Mouse (Mus musculus): ENCODE results near the gene Txn1.
A peak's percentile ranks its signal among the peaks of the same experiment; 100 is the strongest.

Gene Txn1

DNA sequence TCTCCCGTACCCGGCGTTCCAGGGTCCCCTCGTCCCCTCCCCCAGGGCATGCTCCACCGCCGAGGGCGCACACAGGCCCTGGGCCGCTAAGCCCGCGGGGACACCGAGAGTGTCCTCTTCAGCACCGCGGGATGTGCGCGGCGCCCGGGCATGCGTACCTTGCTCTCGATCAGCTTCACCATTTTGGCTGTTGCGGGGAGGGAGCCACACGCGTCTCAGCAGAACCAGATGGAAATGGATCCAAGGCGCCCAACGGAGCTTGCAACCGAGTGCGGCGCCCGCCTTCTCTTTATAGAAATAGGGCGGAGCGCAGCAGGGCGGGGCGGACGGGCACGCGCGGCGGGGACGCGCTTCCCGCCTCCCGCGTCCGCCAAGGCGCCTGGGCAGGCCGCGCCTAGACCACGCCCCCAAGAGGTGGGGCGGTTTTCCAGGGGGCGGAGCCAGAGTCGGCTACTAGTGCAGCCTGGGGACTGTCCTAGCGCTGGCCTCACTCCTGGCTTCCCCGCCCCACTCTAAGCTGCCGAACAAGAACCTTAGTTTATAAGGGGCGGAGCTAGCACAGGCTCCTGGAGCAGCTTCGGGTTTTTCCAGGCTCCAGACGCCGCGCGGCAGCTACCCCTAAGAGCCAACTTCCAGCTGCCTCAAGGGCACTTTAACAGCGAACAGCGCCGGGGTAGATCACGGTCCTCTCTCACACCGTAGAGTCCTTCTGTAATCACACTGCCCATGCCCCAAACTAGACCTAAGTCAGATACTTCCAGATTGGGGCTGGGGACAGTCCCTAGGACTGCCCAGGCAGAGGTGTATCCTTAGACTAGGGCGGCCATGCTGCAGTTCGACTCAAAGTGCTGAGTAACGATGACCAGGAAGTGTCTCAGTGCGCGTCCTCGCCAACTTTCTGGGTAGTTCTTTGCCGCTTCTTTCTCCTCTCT lies at the start of gene Txn1:
Gene Txn1, minus strand, starts transcription at position 383 of the 932 bp plus-strand sequence.
- DNase-seq = peak; percentile 97

DNA sequence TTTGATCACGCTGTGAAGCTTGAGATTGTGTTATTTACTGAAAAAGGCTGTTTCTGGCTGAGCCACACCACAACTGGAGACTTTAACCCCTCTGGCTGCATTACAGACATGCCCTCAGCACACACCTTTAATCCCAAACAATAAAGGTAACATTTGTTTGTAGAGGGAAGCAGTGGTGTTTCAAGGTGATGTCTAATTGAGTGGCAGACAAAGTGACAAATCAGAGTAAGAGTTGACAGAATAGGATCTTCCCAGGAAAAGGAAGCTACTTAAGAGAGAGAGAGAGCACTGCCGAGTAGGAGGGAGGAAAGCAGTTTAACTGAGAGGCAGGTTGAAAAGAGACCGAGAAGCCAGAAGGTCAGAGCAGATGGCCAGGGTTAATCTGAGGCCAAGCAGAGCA lies 47.3 kb upstream of the Txn1 start:
- DNase-seq = no peak

DNA sequence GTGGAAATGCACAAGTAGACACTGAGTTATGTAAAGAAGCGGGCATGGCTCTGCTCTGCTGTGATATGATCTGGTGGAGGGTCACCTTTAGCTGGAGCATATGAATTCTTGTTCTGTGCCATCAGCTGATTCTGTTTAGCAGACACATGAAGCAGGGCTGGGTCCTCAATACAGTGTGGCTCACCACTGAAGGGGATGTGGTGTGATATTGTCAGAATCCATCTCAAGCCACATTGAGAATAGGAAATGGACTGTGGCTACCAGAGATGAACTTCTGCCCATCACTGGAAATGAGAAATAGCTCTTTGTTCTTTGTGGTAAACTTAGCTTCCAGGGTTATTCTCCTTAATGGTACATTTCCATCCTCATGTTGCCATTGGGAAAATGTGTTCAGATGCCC lies 35.2 kb upstream of the Txn1 start:
- no peak for DNase-seq

DNA sequence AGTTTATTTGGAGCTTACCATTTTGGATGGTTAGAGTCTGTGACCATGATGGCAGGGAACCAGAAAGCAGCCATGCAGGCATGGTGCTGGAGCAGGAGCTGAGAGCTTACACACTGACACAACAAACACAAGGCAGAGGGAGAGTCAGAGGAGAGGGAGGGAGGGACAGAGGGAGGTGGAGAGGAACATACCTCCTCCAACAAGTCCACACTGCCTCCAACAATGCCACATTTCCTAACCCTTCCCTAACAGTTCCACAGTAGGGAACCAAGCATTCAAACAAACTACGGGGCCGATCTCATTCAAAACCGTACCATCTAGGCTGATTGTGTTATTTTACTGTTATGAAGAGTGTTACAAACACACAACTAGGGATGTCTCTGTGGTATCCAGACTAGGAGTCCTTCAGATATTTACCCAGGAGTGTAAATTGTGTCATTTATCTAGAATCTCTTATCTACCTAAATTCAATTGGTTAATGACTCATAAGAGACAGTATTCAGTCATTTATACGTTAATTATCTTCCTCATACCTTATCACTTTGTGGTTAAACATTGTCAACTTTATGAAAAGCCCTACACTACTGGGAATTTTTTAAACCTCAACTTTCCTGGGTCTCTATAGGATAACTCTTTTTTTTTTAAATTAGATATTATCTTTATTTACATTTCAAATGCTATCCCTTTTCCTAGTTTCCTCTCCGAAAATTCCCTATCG lies 18.3 kb upstream of the Txn1 start:
- DNase-seq = no peak

DNA sequence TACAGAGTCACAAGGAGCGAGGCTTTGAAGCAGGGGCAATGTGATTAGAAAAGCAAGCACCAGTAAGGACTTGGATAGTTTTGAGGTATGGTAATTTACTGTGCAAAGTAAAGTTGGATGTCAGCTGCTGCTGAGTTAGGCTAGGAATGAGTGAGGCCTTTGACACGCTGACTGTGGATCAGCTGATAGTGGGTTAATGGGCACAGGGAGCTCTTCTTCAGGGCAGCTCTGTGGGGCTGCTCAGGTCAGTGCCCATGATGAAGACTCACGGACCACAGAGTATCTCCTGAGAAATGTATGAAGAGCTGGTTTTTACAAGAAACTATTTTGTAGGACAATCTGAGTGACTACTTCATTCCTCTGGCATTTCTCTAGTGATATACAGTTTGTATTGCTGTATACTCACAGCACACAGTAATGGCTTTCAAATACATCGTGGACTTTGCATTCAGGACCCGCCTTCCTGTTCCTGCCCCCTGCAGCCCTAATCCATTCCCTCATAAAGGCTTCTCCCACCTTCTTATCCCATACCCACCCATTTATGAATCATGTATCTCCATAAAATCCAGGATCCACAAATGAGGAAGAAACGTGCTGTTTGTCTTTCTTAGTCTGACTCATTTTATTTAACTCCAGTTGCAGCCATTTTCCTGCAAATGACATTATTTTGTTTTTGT lies 17.5 kb upstream of the Txn1 start:
- no peak for DNase-seq

DNA sequence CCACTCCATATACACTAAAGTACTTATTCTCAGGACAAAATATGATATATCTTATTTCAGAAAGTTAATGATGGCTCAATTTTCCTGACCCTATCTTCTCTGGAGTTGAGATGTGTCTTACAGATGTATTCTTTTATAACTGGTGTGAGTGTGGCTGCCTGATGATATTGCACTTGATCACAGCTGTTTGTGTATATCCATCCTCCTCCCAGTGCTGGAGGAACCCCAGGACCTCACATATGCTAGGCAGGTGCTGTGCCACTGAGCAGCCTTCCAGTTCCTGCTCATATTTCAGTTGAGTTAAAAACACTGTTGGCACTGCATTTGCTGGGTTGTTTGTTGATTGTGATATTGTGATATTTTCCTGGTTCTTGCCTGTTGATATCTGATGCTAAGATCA lies 14.1 kb upstream of the Txn1 start:
- no peak for DNase-seq

DNA sequence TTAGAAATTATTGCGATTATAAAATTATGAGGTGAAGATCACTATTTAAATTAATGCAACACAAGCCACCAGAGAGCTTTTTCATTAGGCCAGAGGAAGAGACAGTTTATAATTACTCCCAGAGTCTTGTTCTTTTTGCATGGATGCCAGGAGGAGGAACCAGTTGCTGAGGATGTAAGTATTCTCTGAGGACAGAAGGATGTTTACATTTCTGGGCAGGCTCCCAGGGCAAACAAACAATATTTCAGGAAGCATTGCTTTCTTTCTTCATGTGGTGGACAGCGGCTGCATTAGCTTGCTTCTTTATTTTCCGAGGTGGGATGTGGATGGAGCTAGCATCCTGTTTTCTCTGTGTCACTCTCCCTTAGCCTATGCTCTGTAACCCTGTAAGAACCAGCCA lies 11.0 kb upstream of the Txn1 start:
- DNase-seq = no peak

DNA sequence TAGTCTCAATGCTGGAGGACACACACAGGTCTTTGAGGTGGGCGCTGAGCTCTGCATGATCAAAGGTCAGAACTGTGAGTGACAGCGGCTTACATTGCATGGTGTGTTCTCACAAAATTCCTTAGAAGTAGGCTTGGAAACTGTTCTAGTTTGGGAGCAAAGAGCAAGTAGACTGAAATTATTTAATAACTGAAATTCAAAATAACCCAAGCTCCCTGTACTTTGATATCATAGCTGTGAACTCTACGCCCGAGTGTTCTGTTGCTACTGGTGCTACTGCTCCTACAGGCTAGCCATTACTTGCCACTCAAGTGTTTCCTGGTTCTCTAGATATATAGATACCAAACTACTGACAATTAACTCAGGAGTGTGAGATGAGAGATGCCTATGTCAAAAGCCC lies 9.3 kb upstream of the Txn1 start:
- no peak for DNase-seq

DNA sequence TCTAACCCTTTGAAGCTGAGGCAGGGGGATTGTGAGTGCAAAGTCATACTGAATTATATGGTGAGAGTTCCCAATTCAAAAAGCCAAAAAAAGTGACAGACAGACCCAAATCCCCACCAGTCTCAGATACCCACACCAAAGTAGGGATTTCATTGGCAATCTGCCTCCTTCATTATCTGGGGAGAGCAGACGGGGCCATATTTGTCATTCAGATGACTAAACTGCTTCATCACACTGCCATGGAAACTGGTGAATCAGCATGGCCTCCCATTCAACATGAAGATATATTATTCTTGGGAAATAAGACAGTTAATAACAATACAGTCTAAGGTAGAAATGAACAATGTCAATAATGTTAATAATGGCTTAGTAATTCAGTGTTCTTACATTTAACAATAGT lies 7.9 kb upstream of the Txn1 start:
- no peak for DNase-seq

DNA sequence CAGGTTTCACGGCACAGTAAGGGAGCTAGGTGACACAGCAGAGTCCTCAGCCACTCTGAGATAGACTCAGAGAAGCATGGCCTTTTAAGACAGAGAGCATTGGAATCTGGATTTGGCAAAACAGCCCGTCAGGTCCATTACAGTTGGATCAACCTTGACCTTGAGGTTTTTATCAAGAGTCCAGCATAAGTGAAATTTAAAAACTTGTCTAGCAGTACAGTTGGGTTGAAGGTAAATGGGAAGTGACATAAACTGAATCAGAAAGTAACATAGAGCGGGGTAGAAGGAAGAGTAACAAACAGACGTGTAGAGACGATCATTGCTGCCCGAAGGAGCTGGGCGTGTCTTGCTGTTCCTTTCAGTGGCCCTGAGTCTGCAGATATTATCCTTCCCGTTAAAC lies 2.8 kb upstream of the Txn1 start:
- DNase-seq = no peak

DNA sequence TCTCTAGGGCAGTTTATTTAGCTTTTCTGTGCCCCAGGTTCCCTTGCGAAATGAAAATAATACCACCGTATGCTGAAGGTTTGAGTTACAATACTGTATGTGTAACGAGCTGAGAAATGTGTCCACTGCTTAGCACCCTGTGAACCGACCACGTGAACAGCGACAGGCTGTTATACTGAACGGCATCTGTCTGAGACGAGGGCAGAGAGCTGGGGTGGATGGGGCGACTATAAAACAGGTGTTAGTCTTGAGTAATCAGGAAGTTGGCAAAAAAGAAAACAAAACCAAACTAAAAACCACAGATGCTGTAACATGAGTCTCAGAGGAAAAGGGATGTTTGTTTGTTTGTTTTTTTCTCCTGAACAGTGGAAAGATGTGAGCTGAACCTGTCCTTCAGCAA lies 1.9 kb upstream of the Txn1 start:
- DNase-seq = peak; percentile 61

DNA sequence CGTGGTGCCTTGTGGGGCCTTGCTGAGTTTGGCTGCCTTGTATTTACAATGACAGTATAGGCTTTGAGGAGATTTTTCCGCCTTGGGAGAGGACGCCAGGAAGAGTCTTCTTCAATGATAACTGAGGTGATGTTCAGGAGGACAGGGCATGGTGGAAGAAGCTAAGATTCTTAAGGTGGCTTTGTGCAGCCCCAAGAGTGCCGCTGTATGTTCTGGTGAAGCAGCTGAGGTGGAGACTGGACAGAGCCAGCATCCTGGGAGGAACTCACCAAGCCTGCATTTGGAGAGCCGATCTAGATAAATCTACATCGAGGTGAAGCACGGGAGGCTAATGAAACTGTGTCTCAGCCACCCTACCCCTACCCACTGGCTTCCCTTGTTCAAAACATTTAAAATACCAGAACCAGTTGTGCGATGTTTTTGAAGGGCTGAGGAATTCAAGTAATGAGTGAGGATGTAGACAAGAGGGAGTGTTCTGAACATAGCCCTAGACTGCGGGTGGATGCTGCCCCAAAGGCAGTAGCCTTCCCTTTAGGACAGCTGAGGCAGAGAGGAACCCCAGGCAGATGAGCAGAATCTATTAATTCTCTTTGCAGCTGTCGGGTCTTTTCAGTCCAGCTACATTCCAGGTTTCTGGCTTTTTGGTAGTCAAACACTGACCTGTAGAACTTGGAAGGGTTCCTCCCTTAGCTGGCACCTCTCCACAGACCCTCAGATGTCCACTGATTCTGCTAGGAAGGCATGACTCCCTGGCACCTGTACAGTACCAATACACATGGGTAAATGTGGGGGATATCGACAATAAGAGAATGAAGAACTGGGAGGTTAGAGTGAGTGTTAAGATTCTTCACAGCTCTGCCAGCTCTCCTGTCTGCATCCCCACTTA lies 1.2 kb upstream of the Txn1 start:
- peak; percentile 18 for DNase-seq

DNA sequence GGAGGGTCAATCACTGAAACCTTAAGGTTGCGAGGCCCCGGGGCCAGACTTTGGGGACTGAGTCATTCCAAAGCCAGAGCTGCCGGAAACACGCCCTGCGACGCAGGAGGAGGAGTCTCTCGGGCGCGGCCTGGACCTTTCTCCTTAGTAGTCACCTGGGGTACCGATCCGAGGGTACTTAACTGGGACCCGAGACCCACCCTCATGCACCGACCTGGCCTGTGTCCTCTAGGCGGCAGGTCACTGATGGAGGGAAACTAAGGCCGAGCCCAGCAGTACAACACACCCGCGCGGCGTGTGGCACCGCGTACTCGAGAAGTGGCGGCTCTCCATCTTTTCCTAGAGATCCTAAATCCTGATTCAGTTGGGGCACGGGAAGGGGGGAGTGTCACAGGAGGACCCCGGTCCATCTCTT lies 660 bp downstream of the Txn1 start:
- DNase-seq = peak; percentile 63

DNA sequence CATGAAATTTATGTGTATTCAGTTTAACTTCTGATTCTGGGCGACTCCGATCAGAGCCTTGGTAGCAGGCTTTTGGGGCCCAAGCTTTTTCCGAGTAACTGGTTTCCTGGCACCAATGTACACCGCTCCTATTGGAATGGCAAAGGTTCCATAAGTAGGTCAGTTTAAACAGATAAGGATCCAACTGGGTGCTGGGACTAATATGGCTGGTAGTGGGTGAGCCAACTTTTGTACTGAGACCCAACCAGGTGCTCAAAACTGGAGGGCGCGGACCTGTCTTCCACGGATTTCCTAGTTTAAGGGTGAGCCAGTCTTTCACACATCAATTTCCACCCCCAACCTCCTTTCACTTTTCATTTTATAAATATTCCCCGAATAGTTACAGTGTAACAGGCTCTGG lies 1.2 kb downstream of the Txn1 start:
- DNase-seq = no peak

DNA sequence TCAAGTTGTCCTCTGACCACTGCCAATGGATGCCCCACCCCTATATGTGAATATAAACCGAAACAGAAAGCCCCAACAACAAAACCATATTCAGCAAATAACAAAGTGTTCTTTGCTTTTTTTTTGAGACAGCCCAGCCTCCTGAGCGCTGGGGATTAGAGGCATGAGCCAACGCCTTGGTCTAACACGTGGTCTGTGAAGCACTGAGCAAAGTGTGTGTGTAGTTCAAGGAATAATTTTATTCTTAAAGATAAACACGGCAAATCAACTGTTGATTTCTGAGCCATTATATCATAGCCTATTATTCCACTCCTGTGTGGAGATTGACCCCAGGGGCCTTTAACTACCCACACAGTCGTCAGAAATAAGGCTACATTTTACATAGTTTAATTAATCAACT lies 1.6 kb downstream of the Txn1 start:
- no peak for DNase-seq

DNA sequence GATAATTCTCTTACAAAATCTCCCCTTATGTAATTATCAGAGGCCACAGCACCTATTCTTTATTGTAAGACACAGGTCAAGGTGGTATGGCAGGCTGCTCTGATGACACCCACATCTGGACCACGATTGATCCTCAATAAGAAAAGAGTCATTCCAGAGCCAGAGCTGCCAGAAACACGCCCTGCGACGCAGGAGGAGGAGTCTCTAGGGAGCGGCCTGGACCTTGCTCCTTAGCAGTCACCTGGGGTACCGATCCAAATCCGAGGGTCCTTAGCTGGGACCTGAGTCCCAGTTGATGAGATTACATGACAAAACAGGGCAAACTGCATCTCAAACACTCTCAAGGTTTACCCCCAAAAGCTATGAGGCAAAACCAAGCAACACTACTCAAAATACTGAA lies 2.4 kb downstream of the Txn1 start:
- no peak for DNase-seq

DNA sequence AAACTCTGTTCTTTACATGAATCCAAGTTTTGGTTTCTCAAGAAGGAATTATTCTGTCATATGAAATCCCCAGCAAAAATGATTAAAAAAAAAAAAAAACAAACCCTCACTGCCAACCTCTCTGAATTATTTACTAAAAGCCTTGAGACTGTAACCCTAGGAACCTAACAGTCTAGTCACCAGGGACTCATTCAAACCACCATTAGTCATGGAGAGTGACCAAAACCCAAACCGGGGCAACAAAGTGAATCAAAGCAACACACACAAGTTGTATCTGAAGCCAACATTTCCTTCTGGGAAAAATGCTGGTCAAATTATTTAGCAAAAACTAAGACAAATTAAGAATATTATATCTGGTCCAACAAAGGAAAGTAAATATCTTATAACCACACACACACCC lies 3.3 kb downstream of the Txn1 start:
- no peak for DNase-seq

DNA sequence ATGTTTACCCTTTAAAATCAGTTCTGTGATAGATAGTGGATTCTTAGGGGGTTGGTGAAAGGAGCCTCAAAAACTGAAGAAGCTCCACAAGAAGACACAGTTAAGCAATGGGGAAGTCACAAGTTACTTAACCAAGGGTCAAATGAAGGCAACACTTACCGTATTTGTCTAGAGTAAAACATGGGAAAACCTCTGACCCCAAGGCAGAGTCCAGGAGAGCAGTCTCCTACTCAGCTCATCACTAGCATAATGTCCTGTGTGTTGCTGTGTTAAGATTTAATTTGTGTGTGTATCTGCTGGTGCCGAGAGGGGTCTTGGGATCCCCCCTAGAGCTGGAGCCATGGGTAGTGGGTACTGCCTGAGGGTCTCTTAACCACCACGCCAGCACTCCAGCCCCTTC lies 3.8 kb downstream of the Txn1 start:
- DNase-seq = no peak

DNA sequence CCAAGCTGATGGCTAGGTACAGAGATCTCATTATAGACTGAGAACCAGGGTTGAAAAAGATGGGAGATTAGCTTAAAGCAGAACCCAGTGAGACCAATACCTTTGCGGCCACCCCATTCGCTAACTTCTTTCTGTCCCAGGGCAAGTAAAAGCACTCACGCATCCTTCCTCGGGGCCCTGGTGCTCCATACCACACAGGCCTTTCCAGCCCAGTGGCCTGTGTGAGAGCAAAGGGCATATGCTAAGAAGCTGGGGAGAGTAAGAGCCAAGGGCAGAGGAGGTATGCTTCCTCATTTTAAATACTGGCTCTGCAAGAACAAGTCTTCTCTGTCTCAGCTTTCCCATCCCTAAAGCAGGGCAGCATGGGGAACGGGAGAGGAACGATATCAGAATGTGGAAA lies 6.3 kb downstream of the Txn1 start:
- no peak for DNase-seq

DNA sequence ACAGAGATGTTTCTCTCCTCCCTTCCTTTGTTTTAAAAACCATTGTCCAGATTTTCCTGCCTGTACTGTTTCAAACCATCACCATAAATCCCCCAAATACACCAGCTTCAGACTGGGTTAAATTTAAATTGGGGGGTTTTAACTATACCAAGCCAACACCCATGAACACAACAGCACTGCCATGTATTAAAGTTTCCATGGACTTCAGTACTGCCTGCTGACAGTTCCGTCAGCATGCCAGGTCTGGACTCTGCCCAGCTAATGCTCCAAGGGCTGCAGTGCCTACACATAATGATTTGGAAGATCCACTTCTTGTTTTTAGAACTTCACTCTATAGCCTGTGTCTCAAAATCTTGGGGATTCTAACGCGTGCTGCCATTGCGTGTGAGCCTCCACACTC lies 8.7 kb downstream of the Txn1 start:
- no peak for DNase-seq

DNA sequence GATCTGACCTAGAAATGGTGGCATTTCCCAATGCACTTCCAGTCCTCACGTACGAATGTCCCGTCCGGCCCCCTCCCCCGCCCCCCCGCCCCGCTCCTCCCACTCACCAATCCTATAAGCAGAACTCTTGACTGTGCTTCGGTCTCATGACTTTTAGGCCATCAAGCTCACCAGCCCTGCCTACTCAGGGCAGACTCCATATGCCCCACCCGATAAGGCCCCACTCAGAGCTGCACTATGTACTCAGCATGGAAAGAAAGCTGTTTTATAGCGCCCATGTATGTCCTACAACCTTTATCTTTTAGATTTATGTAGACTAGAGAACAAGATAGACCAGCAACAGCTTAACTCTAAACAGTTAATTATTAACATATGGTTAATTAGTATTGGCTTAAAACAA lies 9.2 kb downstream of the Txn1 start:
- no peak for DNase-seq

DNA sequence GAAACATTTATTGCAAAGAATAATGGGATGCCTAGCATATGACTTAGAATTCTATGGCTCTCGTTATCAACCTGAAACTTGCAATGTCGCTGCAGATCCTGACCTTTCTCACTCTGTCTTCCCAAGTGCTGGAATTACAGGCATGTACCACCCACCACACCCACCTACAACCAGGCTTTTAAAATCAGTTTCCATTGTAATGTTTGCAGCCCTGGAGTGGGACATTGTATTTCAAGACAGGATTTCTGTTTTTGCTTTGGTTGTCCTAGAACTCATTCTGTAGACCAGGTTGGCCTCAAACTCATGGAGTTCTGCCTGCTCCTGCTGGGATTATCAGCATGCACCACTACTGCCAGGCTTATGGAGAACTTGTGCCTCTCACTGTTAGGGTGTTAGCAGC lies 13.3 kb downstream of the Txn1 start:
- no peak for DNase-seq

DNA sequence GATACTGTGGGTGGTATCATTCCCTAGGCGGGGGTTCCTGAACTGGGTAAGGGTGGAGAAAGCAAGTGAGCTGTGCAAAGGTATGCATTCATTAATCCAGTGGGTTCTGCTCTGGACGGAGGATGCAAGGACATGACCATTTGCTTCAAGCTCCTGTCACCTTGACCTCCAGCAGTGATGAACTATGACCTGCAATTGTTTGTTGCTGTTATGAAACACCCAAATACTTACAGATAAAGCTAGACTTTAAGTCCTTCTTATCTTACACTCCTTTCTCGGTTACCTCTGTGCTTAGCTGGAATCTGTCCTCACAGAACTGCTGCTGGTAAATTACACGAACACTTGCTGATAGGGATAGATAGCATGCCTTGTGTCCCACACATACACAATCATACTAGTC lies 15.6 kb downstream of the Txn1 start:
- no peak for DNase-seq

Data from thymus, postnatal 25 days (tissue).